Mouse (Mus musculus) kidney, embryonic 16.5 days (tissue): ENCODE results near the gene Spsb2. TPM values are rescaled to one million over a fixed set of nuclear protein-coding genes. Genes with fewer than 3 reads are reported as not detected.
A peak's percentile ranks its signal among the peaks of the same experiment; 100 is the strongest.

Source experiments
- ATAC-seq: fragments of 200-750 bp; cut with Nextera tagmentation; 2 replicates; pipeline ENCODE4 v1.8.0; 2017; ENCODE audit warnings: moderate TSS enrichment; ENCODE audit not compliant: low FRiP score, low TSS enrichment
- H3K27ac ChIP-seq: fragments of 300-500 bp; sonication (generic); 2 replicates; pipeline ENCODE4 v1.5.1; 2014; ENCODE audit warnings: low read length
- H3K27me3 ChIP-seq: fragments of 300-500 bp; sonication (generic); 2 replicates; pipeline ENCODE4 v1.6.1; 2014; ENCODE audit warnings: low read length, control low read depth, mixed read lengths; ENCODE audit not compliant: insufficient read depth
- H3K36me3 ChIP-seq: fragments of 300-500 bp; sonication (generic); 2 replicates; pipeline ENCODE4 v1.6.1; 2014; ENCODE audit warnings: low read length, control low read depth, mixed read lengths; ENCODE audit not compliant: insufficient read depth
- H3K4me1 ChIP-seq: fragments of 300-500 bp; sonication (generic); 2 replicates; pipeline ENCODE4 v1.6.1; 2014; ENCODE audit warnings: low read length, control low read depth, mixed read lengths; ENCODE audit not compliant: insufficient read depth
- H3K4me2 ChIP-seq: fragments of 300-500 bp; sonication (generic); replicated peaks from 2 replicates; pipeline ENCODE4 v1.6.1; 2014; ENCODE audit warnings: low read depth, low read length
- H3K4me3 ChIP-seq: fragments of 300-500 bp; sonication (generic); 2 replicates; pipeline ENCODE4 v1.5.1; 2014; ENCODE audit warnings: mild to moderate bottlenecking, low read length
- H3K9ac ChIP-seq: fragments of 300-500 bp; sonication (generic); replicated peaks from 2 replicates; pipeline ENCODE4 v1.6.1; 2014; ENCODE audit warnings: low read length
- H3K9me3 ChIP-seq: fragments of 300-500 bp; sonication (generic); 2 replicates; pipeline ENCODE4 v1.6.1; 2016; ENCODE audit warnings: low read length, control low read depth
- WGBS: fragments of 180-500 bp; shearing (Covaris S2); extraction: QIAGEN DNeasy Blood & Tissue Kit; methylation state at CpG from one replicate; pipeline ENCODE4 v1.1.7; 2014; 5-methylcytosine and 5-hydroxymethylcytosine counted together
- polyA plus RNA-seq: library from polyadenylated mRNA; unstranded; fragments of >200 nt; fragmentation: Nextera tagmentation; extraction: Ambion mirVana; gene quantifications from 2 replicates; pipeline ENCODE4 v1.2.1, GENCODE M21; 2015

Spsb2 gene
- polyA plus RNA-seq, 1 experiment from 2014 or later, result 21.5 TPM

DNA sequence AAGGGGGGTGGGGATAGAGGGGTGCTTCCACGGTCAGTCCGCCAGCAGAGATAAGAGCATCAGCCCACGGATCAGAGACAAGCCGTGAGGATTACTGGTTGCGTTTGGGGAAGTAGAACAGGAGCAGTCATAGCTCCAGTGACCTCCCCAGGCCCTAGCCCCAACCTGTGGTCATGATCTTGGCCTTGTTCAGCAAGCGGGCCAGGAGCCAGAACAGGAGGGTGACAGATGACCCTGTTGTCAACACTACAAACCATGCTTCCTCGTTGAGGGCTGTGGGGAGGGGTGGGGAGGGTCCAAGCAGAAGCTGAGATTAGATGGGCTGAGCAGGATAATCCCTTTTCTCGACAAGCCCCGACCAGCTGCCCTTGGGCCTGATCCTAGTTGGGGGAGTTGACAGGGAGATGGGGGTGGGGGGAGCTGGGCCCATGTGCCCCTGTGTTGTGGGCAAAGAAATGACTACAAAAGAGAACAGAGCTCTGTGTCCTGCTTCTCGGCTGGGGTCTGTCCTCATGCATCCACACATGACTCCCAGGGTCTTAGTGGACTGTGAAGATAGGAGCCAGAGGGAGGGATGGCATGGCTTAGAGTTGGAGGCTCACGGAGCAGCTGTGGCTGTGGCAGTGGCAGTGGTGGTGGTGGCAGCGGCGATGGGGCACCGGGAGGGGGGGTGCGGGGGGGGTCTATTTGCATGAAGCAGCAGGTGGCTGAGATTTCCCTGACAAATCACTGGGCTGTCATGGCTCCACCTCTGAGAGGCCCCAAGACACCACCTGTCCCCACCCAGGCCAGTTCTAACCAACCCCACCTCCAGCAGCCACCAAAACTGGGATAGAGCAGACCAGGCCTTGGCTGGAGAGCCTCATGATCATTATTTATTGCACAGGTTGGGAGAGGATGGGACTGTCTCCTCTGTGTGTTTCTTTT is 32.0 kb downstream of the Spsb2 start, which contains the start of gene Gnb3:
TSS of gene Gnb3 (minus strand) at position 35 of the 927 bp plus-strand sequence.
- H3K4me3 ChIP-seq, result no peak within 1 kb of the TSS
- peak within 1 kb of the TSS; percentile 36 for H3K4me2 ChIP-seq
- 34% methylated on average over 15 of the region's 15 CpGs for WGBS
- 0 out of 2 replicates have a peak within 1 kb of the TSS, but pooled peaks have one; percentile 49 for H3K27ac ChIP-seq
- H3K9me3 ChIP-seq, result no peaks in the 10 kb centered on the region
- H3K9ac ChIP-seq, result peak within 1 kb of the TSS; percentile 62
- no peaks in the 10 kb centered on the region for H3K27me3 ChIP-seq
- peaks cover 16% of the 10 kb centered on the region for H3K4me1 ChIP-seq
- peaks cover 5% of the 10 kb centered on the region; the same call in 1 of the 2 replicates for H3K36me3 ChIP-seq
- ATAC-seq, result peak; percentile 0; the same call in 1 of the 2 replicates

DNA sequence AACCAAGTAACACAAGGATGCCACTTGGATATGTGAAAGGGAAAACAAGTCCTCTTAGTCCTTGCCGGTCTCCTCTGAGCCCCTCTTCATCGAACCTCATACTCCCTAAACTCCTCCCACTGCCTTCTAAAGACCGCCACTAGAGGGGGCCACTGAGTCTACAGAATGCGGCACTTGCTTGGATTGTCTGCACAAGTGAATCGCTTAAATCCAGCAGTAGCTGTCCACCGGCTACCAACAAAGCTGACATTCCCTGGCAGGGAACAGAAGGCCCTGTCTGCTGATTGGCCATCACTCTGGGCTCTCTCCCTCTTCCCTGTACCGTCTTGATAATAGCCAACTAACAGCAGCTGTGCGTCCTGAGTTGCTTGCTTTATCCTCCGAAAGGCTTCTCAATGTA is 38.8 kb downstream of the Spsb2 start:
- no peak overlapping the region for H3K4me3 ChIP-seq
- no peaks in the 10 kb centered on the region for H3K9me3 ChIP-seq
- WGBS, result 10% methylated on average over 9 of the region's 9 CpGs
- H3K4me2 ChIP-seq, result no peak overlapping the region
- H3K4me1 ChIP-seq, result no peaks in the 10 kb centered on the region
- peak; percentile 86 for ATAC-seq
- H3K27me3 ChIP-seq, result no peaks in the 10 kb centered on the region
- H3K27ac ChIP-seq, result no peak overlapping the region
- no peak overlapping the region for H3K9ac ChIP-seq
- no peaks in the 10 kb centered on the region; the same call in 1 of the 2 replicates for H3K36me3 ChIP-seq

DNA sequence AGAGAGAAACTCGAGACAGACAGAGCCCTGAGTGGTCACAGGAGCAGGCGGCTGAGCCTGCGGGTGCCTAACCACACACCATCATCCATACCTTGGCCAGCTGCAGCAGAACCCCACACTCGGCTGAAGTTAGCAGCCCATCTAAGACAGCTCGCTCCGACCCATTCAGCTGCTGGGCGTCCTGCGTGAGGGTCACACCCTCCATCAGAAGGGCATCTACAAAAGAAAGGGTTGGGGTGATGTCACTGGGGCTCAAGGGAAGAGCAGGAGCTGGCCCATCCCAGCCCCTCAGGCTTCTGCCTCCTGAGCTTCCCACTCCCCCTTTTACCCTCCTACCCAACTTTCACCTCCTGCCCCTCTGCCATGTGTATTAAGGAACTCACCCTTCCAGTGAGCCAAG is 42.1 kb downstream of the Spsb2 start:
- Histone ChIP-seq H3K27me3 (no peaks in the 10 kb centered on the region), H3K4me3 (no peak overlapping the region), H3K4me1 (peaks cover 6% of the 10 kb centered on the region; the same call in 1 of the 2 replicates), H3K36me3 (no peaks in the 10 kb centered on the region; the same call in 1 of the 2 replicates), H3K4me2 (no peak overlapping the region), H3K9me3 (no peaks in the 10 kb centered on the region), H3K27ac (no peak overlapping the region), H3K9ac (no peak overlapping the region)
- ATAC-seq, result no peak
- 62% methylated on average over 8 of the region's 8 CpGs for WGBS

DNA sequence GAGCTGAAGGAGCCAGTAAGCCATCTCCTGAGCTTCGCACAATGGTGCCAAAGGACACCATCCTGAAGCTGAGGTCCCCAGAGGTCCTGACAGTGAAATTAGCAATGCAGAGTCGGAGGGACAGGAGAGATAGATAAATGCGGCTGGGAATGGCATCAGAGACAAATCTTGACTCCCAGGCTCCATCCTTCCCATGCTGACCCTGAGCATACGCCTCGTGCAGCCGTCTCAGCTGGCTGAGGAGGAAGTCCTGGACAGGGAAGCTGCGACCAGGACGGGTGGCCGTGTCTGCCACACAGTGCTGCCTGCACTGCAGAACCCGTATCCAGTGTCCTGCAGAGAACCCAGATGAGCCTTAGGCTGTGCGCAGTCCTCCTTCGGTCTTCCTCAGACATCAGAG is 46.2 kb downstream of the Spsb2 start:
- Histone ChIP-seq H3K4me3 (no peak overlapping the region), H3K27me3 (peaks cover 7% of the 10 kb centered on the region; the same call in 1 of the 2 replicates), H3K36me3 (no peaks in the 10 kb centered on the region), H3K4me1 (peaks cover 24% of the 10 kb centered on the region), H3K9me3 (no peaks in the 10 kb centered on the region), H3K27ac (no peak overlapping the region), H3K9ac (no peak overlapping the region), H3K4me2 (no peak overlapping the region)
- no peak for ATAC-seq
- WGBS, result 76% methylated on average over 12 of the region's 12 CpGs

DNA sequence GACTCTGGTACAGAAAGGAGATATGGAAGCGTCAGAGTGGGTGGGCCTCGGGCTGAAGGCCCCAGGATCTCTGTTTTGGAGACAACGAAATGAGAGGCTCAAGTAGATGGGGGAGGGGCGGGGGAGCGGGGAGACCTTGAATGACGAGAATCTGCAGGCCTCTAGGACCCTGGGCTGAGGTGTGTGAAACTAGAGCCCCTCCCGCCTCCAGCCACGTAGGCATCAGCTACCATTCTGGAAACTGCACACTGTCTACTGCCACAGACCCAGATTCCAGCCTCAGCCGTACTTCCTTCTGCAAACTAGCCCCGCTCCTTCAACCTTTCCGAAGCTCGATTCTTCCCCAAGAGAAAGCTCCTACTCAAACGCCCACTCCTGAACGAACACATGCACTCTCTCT is 47.9 kb downstream of the Spsb2 start:
- Histone ChIP-seq H3K36me3 (no peaks in the 10 kb centered on the region), H3K4me2 (peak overlapping the region; percentile 89), H3K9me3 (no peaks in the 10 kb centered on the region), H3K27me3 (peaks cover 7% of the 10 kb centered on the region; the same call in 1 of the 2 replicates), H3K4me3 (peak overlapping the region; percentile 81), H3K27ac (peak overlapping the region; percentile 47; the same call in 1 of the 2 replicates), H3K9ac (peak overlapping the region; percentile 97), H3K4me1 (peaks cover 24% of the 10 kb centered on the region)
- 0 out of 2 replicates have a peak, but pooled peaks have one; percentile 13 for ATAC-seq
- 9% methylated on average over 13 of the region's 14 CpGs for WGBS

DNA sequence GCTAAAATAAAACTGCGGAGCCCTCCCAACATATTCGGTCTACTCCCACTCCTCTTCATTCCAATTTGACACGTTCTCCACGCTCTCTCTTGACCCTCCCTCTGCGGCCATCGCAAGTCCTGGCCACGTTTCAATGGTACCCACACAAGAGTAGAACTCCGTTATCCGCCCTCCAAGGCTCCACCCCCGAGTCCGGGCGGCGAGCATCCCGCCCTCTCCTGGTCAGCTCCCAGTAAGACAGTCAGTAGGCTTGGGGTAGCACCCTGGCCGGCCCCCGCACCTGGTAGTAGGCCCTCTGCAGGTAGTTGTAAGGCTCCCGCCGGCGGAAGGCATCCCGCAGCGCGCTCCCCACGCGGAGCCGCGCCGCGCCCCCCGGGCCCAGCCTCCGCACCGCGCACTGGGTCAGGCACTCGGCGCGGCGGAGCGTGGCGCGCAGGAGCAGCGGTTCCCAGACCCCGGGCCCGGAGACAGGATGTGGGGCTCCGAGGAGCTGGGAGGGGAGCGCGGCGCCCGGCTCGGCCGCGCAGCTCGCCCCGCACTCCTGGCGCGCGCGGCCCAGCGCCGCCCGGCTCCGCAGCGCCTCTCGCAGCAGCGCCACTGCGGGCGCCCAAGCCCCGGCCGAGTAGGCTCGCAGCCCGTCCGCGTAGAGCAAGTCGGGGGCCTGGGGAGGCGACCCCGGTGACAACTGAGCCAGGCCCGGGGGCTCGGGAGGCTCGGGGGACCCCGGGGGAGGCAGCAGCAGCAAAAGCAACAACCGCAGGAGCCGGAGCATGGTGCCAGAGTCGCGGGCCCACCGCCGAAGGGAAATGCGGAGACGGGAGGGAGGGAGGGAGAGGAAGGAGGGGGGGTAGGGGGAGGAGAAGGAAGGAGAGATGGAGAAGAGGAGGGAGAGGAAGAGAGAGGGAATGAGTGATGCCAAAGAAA is 48.7 kb downstream of the Spsb2 start, which contains the start of gene P3h3:
TSS of gene P3h3 (minus strand) at position 837 of the 924 bp plus-strand sequence.
- Histone ChIP-seq H3K27me3 (peaks cover 7% of the 10 kb centered on the region; the same call in 1 of the 2 replicates), H3K4me2 (peak within 1 kb of the TSS; percentile 89), H3K4me3 (peak within 1 kb of the TSS; percentile 81), H3K4me1 (peaks cover 31% of the 10 kb centered on the region), H3K9ac (peak within 1 kb of the TSS; percentile 97), H3K9me3 (no peaks in the 10 kb centered on the region), H3K27ac (peak within 1 kb of the TSS; percentile 96), H3K36me3 (no peaks in the 10 kb centered on the region)
- ATAC-seq, result peak; percentile 82
- WGBS, result under 1% methylated on average over 73 of the region's 86 CpGs

DNA sequence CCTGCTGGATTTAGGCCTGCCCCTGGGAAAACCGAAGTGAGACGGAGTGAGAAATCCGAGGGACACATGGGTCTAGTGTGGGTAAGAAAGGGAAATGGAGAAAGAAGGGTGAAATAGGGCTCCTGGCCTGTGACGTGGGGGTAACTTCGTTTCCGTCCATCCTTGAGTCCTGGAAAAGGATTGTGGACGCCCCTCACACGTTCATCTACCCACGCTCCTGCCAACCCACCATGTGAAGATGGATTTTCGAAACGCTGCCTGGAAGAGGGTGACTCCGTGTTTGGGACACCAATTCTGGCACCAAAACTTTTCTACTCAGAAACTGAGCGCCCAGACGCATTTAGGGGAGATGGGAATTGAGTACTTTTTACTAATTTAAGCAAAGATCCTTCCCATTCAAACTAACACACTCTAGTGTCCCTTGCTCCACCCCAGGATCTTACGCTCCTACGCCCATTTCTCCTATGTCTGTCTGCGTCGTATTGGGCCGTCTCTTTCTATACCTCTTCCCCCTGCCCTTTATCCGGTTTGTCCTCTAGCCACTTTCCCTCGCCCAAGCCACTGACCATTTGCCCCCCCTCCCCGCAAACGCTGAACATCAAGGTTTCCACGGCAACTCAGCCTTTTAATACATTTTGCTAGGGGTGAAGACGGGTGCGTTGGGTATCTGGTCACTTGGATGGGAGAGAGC is 49.5 kb downstream of the Spsb2 start:
- Histone ChIP-seq H3K27ac (peak overlapping the region; percentile 96), H3K27me3 (peaks cover 13% of the 10 kb centered on the region; the same call in 1 of the 2 replicates), H3K9ac (peak overlapping the region; percentile 97), H3K4me3 (peak overlapping the region; percentile 81), H3K36me3 (no peaks in the 10 kb centered on the region), H3K4me2 (peak overlapping the region; percentile 89), H3K9me3 (no peaks in the 10 kb centered on the region), H3K4me1 (peaks cover 39% of the 10 kb centered on the region)
- 27% methylated on average over 26 of the region's 26 CpGs for WGBS
- ATAC-seq, result no peak

DNA sequence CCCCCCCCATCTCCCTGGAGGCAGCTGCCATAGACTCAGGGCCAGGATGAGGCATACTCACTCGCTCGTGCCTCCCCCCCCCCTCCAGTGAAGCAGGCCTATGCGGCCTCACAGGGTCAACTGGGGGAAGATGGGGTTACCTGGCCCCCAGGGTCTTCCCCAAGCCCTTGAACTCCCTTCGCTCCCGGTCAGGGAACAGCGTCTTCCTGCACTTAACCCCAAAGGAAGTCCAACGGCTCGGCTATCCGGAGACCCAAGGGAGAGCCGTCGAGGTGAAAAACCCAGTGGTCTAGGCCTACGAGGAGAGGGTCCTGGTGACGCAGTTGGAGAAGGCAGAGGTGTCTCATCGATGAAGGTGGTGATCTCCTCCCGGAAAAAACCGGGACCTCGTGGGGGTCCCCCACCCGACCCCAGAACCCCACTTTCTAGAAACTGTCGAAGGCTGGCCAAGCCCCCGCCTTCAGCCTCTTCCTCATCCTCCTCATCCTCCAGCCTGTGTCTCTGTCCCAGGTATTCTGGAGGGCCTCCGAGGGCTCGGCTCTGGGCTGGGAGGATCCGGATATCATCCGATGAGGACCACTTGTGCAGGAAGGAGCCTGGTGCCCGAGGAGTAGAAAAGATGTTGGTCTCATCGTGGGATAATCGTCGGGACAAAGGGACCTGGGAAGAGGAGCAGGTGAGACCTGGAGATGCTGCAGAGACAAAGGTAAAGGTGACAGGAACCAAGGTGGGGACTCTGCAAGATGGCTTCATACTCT is 50.3 kb downstream of the Spsb2 start:
- H3K9me3 ChIP-seq, result no peaks in the 10 kb centered on the region
- H3K4me3 ChIP-seq, result no peak overlapping the region
- ATAC-seq, result no peak
- H3K27me3 ChIP-seq, result peaks cover 15% of the 10 kb centered on the region; the same call in 1 of the 2 replicates
- no peak overlapping the region for H3K27ac ChIP-seq
- H3K36me3 ChIP-seq, result no peaks in the 10 kb centered on the region
- 74% methylated on average over 28 of the region's 28 CpGs for whole genome bisulfite sequencing
- H3K4me2 ChIP-seq, result peak overlapping the region; percentile 89
- peaks cover 46% of the 10 kb centered on the region for H3K4me1 ChIP-seq
- H3K9ac ChIP-seq, result peak overlapping the region; percentile 97
